Mouse (Mus musculus) liver, postnatal 0 days (tissue): Measurements from ENCODE around the gene Trim2.

Experiments
- CTCF ChIP-seq: sonication (generic); IDR thresholded peaks from 2 replicates; pipeline ENCODE4 v1.5.1; 2016; ENCODE audit warnings: antibody characterized with exemption, low read depth
- EP300 ChIP-seq: IDR thresholded peaks from 2 replicates; pipeline ENCODE4 v1.6.1; 2016; ENCODE audit warnings: antibody characterized with exemption, low read depth, mild to moderate bottlenecking

- TF ChIP-seq CTCF (no peak), EP300 (no peak)
These were observed 46.6 kb downstream of the Trim2 start for GRCm38 (mm10) chr3:84260024-84260535.
